Mouse (Mus musculus) G1E (cell line): ENCODE measurements around the gene Tshz2.

Experiments
- CTCF ChIP-seq: IDR thresholded peaks from 2 replicates; pipeline ENCODE4 v1.5.1; 2012; ENCODE audit warnings: low read depth, low read length, inconsistent platforms, mixed read lengths
- GATA2 ChIP-seq: IDR thresholded peaks from 2 replicates; pipeline ENCODE4 v1.6.1; 2012; ENCODE audit warnings: low read depth, low read length, inconsistent platforms, borderline replicate concordance
- TAL1 ChIP-seq: conservative IDR thresholded peaks from 2 replicates; pipeline ENCODE4 v1.6.1; 2012; ENCODE audit warnings: low read depth, low read length, inconsistent platforms, mixed read lengths

- TF ChIP-seq CTCF (no peak), TAL1 (no peak), GATA2 (no peak)
These were observed 476.7 kb downstream of the Tshz2 start for GRCm38 (mm10) chr2:170109528-170109927.
